Mouse (Mus musculus): ENCODE measurements at regions not wholly inside any gene's neighbourhood (a gene's known extent, or its start where the extent isn't known, plus 50 kb on each side); places are given as distances from the start of the nearest gene placed in this dataset.

DNA sequence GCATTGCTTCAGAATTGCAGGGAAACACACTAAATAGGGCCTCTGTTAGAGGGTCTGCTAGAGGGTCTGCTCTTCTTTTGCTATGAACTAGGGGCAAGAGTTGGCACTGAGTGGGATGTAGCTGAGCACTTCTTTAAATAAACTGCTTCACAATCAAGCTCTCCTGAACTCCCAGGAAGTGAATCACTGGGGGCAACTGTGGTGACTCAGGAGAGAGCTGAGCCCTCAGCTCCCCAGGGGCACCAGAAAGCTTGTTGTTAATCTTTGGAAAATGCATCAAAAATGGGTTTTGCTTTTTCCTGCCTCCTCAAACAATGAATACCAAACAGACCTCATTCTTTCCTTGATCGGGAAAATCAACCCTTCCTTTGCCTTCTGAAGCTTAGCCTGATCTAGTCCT is 57.5 kb upstream of the Gnas start:
- no peaks in the 10 kb centered on the region for H3K27me3 ChIP-seq (replicated peaks; ENCODE audit: insufficient read depth, low read length)
- no peaks in the 10 kb centered on the region for H3K9me3 ChIP-seq (ENCODE audit: low read length)
- ATAC-seq (no peak), DNase-seq (ENCODE audit: low spot score) (no peak)
- 83% methylated on average over 1 of the region's 1 CpGs for WGBS
- H3K4me2 ChIP-seq (replicated peaks; ENCODE audit: low read depth, low read length): no peak overlapping the region
- no peak for TF ChIP-seq CTCF (IDR thresholded peaks at IDR 0.05)
- no peak overlapping the region for H3K4me3 ChIP-seq (ENCODE audit: low read depth, low read length)
- H3K36me3 ChIP-seq (ENCODE audit: insufficient read depth, low read length): no peaks in the 10 kb centered on the region
- H3K4me1 ChIP-seq (ENCODE audit: insufficient read depth, low read depth, low read length): no peaks in the 10 kb centered on the region
- no peak overlapping the region for H3K27ac ChIP-seq (ENCODE audit: low read length)
- H3K9ac ChIP-seq (replicated peaks; ENCODE audit: low read depth): no peak overlapping the region
